Mouse (Mus musculus) activated CD4-positive, CD25-positive, alpha-beta regulatory T cell, adult 4 months (primary cell): Measurements from ENCODE around the gene Bfsp2. TPM values are rescaled to one million over a fixed set of nuclear protein-coding genes. Genes with fewer than 3 reads are reported as not detected.
A peak's percentile ranks its signal among the peaks of the same experiment; 100 is the strongest.
"Not testable (repeated sequence)": the region's sequence is repeated elsewhere in the genome, so short reads cannot be mapped to it uniquely, and the experiment has no call there.

Experiments
- ATAC-seq: one replicate; pipeline ENCODE4 v1.8.0; 2017
- polyA plus RNA-seq, 2 experiments: library from polyadenylated mRNA; unstranded; fragments of 100-300 nt; shearing (Covaris generic); gene quantifications; one replicate each; pipeline ENCODE4 v1.2.1; 2017

Gene Bfsp2
- polyA plus RNA-seq, 2 experiments from 2014 or later = 0.97 to 2.4 TPM

DNA sequence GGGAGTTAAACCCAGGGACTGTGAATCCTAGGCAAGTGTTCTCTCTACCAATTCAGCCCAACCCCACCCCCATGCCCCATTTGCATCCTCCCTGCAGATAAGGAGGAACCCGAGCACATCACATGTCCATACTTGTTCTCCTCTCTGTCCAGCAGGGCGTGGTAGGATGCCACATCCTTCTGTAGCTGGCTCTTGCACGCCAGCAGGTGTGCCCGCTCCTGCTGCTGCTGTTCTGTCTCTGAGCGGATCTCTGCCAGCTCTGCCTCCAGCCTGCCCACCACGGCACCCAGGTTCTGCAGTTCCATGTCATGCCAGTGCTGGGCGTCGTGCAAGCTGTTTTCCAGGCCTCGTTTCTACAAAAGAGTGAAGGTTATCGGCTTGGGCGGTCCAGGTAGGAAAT lies 53.8 kb downstream of the Bfsp2 start:
- peak; percentile 47 for ATAC-seq

DNA sequence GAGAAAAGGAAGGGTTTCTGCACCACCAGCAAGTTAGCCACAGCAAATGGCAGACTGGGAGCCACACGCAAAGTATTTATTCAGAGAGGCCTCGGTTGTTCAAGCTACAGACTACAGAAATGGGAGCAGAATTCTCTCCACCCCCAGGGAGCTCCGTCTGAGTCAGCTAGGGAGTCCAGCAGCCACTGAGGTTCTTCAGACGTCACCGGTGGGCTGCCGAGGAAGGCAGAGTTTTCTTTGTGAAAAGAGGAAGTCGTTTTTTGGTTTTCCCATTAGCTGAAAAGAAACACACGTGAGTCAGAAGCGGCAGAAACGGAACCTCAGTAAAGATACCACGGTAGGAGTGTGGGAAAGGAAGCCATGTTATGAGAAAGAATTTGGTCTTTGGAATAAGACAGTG lies 55.4 kb downstream of the Bfsp2 start:
- peak; percentile 47 for ATAC-seq

- ATAC-seq = no peak
Measured at GRCm38 (mm10) chr9:103423951-103424350, 56.3 kb downstream of the Bfsp2 start.

DNA sequence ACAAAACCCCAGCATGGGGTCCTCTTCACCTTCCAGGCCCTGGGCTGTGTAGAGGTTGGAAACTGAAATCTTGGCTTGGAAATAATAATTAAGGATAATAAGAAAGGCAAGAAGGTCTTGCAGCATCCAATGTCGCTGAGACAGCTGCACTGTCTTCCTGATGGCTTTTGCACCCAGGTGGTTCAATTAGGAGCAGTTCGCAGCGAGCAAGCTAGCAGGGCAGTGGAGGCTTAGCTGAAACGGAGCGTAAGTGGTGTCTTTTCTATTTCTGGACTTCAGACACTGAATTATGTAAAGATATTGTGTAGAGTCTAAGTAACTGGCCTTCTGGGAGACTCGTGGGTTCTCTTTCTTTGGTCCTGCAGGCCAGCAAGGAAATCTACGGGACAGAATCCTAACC lies 56.8 kb downstream of the Bfsp2 start:
- no peak for ATAC-seq

DNA sequence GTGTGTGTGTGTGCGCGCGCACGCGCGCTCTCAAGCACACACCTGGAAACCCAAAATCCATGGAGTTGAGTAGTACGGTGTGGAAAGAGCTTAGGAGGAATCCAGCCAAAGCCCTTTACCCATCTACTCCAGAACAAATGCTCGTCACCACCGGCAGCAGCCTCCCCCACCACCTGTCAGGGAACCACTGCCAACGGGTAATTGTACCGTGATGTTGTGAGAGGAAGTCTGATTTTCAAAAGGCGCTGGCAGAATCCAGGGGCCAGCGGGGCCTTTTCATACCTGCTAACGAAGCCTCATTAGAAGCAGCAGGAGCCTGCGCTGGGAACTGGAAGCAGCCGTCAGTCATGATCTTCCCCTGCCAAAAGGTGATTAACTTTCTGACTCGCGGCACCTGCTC lies 57.4 kb downstream of the Bfsp2 start:
- no peak for ATAC-seq

GRCm38 (mm10) chr9:103420844-103421243 lies 59.4 kb downstream of the Bfsp2 start:
- ATAC-seq = no peak

GRCm38 (mm10) chr9:103418786-103419185 lies 61.4 kb downstream of the Bfsp2 start:
- no peak for ATAC-seq

DNA sequence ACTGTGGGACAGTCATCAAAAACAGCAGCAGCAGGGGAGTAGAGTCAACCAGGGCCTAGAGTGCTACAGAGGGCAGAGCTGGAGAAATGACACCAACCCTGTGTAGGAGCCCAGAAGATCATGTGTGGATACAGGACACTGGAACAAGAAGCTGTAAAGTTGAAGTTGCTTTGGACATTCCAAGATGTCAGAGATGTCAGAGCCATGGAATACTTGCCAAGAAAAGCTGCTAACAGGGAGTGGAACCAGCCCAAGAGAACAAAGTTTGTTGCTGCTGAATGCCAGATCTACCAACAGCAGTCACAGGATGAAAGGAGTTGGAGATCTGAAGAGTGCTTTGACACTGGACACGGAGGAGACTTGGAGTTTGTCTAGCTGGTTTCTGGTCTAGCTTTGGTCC lies 62.0 kb downstream of the Bfsp2 start:
- not testable (repeated sequence) for ATAC-seq

GRCm38 (mm10) chr9:103413457-103413856 lies 66.8 kb downstream of the Bfsp2 start:
- ATAC-seq = no peak

- no peak for ATAC-seq
Measured at GRCm38 (mm10) chr9:103409119-103409518, 71.1 kb downstream of the Bfsp2 start.

DNA sequence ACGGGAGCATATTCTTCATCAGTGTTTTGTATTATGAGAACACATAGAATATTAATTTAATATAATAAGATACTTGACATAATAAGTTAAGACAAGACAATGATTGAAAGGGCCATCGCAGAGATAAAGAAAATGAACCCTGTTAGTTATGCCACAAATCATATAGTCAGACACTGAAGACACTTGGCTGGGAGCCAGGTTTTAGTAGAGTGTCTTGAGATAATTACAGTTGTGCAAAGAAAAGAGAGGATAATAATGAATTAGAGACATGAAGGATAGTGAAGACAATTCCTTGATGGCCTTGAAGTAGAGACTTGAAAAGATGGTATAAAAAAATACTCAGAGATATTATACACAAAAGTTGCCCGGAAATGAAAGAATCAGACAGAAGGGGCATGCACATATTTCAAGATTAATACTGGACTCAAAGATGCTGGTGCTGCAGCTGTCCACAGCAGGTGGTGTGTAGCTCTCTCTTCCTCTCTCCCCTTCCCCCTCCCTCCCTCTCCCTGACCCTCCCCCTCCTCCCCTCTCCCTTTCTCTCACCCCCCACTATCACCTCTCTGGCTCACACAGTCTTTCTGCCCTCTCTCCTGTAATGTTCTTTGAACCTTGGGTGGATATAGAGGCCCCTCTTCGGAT lies 72.0 kb downstream of the Bfsp2 start:
- no peak for ATAC-seq

DNA sequence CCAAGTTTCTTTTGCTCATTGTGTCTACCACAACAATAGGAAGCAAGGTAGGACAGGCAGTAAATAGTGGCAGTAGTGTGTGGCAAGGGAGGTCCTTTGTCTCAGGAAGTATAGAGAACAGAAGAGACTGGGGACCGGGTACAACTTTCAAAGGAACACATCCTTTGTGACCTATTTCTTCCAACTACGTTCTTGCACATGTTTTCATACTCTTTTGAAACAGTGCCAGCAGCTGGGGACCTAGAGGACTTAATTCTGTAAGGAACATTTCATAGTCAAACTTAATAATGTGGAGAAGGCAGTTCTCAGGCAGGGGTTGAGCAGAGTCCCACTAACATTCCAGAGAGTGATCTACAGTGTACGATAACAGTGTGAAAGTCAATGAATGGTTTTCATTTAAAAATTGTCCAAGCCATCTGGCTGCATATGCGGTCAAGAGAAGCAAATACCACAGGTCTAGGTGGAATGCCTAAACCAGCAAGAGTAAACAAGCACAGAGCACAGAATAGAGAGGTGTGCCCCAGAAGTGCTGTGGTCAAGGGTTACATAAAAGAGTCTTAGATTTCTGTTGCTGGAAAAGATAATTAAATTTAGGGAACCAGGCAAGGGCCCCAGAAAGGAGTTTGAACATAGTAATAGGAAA lies 76.8 kb downstream of the Bfsp2 start:
- no peak for ATAC-seq

- ATAC-seq = no peak
Measured at GRCm38 (mm10) chr9:103398509-103399157, 81.6 kb downstream of the Bfsp2 start.

DNA sequence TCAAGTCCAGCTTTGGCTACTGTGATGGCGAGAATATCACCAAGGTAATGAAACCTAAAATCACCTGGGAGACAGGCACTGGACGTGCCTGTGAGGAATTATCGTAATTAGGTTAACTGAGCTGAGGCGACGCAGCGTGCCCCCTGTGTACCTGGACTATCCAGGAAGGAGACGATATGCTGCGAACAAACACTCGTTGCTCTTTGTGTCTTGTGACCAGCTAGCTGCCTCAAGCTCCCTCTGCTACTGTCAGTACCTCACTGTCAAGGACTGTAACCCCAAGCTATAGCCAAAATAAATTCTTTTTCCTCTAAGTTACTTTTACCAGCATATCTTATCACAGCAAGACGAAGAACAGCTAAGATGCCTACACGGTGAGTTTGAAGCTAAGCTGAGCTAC lies 87.0 kb downstream of the Bfsp2 start:
- no peak for ATAC-seq

DNA sequence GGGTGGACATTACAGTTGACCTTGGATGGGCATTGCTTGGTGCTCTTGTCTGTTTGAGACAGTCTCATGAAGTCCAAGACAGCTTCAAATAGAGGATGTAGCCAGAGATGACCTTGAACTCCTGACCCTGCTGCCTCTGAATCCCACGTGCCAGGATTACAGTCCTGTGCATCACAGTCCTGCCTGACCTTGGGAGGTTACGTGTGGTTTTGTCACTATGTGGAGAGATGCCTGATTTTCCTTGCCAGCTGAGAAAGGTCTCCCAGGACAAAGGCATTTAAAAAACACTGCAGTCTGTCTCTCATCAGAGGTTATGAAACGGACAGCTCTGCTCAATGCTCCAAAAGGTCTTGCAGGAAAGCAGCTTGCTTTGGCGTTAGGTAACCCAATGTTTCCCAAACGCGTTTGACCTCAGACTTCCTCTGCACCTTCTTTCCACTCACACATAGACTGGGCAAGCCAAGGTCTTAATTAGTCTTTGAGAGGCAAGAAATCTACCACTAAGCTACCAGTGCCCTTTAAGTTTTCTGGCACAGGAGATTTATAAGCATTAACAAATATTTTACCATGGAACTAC lies 88.3 kb downstream of the Bfsp2 start:
- ATAC-seq = no peak

DNA sequence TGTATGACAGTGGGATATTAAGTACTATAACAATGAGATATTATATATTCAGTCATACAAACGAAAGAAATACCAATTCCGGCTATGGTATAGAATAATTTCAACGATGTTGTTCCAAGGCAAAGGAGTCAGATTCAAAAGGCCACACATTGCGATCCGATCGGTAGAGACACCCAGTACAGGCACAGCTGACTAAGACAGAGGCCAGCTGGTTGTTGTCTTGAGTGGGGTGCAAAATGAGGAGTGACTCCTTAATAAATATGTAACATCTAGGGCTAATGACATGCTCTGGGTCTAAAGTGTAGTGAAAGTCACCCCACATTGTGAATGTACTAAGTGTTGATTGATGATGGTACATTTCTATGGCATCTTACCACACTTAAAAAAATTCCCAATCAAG lies 91.0 kb downstream of the Bfsp2 start:
- ATAC-seq = no peak

GRCm38 (mm10) chr9:103387011-103387653 lies 93.1 kb downstream of the Bfsp2 start:
- no peak for ATAC-seq

DNA sequence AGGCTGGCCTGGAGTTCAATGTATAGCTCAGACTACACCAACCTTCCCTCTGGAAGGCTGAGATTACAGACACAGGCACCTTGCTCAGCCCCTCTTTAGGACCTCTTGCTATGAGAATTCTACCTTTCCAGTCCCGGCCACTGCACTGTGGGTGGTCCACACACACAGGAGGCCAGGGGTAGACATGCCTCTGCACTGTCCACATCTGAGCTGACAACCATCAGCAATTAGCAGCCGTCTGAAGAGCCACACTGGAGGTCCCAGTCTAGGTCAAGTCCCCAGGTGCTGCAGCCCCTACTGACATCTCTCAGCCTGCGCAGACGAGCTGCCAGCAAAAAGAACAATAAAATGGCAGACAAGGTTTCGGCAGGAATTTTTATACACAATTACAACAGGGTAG lies 93.6 kb downstream of the Bfsp2 start:
- ATAC-seq = no peak

- ATAC-seq = no peak
Measured at GRCm38 (mm10) chr9:103385600-103385999, 94.6 kb downstream of the Bfsp2 start.

- ATAC-seq = no peak
Measured at GRCm38 (mm10) chr9:103384141-103384796, 96.0 kb downstream of the Bfsp2 start.

DNA sequence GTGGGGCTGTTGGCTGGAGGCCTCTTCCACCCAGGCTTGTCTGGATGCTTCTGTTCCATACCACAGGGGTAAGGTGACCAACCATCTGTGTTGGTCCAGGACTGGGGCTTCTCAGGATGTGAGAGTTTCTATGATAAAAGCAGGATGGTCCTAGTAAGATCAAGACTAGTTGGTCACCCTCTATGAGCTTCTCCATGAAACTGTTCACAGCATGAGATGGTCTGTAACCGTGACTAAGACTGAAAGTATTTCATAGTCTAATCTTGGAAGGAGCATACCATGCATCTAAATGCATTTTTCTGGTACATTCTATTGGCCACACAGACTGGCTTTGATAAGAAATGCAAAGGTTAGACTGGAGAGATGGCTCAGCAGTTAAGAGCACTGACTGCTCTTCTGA lies 96.6 kb downstream of the Bfsp2 start:
- no peak for ATAC-seq

- ATAC-seq = no peak
Measured at GRCm38 (mm10) chr9:103382989-103383388, 97.2 kb downstream of the Bfsp2 start.

DNA sequence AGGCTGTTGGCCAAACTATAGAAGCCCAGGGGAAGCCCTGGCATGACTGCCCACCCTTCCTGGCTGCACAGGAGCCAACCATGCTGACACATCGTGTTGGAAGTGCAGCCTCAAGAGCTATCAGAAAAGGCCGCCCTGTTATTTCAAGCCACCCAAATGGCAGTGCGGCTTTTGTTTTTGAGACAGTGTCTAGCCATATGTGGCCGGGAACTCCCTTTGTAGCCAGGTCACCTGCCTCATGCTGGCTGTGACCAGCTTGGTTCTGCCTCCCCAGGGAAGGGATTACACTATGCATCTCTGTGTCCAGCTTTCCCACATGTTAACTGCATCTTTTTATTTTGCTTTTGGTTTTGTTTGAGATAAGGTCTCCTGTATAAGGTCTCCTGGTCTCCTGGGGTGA lies 99.7 kb downstream of the Bfsp2 start:
- ATAC-seq = no peak
